Mouse (Mus musculus): ENCODE measurements around the gene Tubb5.
A peak's percentile ranks its signal among the peaks of the same experiment; 100 is the strongest.
"Not testable (repeated sequence)": the region's sequence is repeated elsewhere in the genome, so short reads cannot be mapped to it uniquely, and the experiment has no call there.

Tubb5 gene

GRCm38 (mm10) chr17:35860831-35861197 lies 22.7 kb upstream of the Tubb5 start:
- DNase-seq (ENCODE audit: low spot score), result no peak

GRCm38 (mm10) chr17:35859835-35860234 lies 21.7 kb upstream of the Tubb5 start:
- DNase-seq (ENCODE audit: low spot score), result no peak

- no peak for DNase-seq (ENCODE audit: low spot score)
Observed at GRCm38 (mm10) chr17:35859371-35859770, 21.3 kb upstream of the Tubb5 start.

GRCm38 (mm10) chr17:35850974-35851373 lies 12.9 kb upstream of the Tubb5 start:
- DNase-seq (ENCODE audit: low spot score), result no peak

GRCm38 (mm10) chr17:35848112-35848511 lies 10.0 kb upstream of the Tubb5 start:
- DNase-seq (ENCODE audit: low spot score), result no peak

- no peak for DNase-seq (ENCODE audit: low spot score)
Observed at GRCm38 (mm10) chr17:35843514-35843913, 5.4 kb upstream of the Tubb5 start.

GRCm38 (mm10) chr17:35842006-35842405 lies 3.9 kb upstream of the Tubb5 start:
- no peak for DNase-seq (ENCODE audit: low spot score)

GRCm38 (mm10) chr17:35841076-35841950 lies 3.2 kb upstream of the Tubb5 start, which contains the start of gene Mdc1:
Gene Mdc1 (plus strand): TSS chr17:35841515.
- peak; percentile 100 for DNase-seq (ENCODE audit: low spot score)

GRCm38 (mm10) chr17:35840561-35840960 lies 2.5 kb upstream of the Tubb5 start:
- DNase-seq (ENCODE audit: low spot score), result no peak

GRCm38 (mm10) chr17:35839002-35839401 lies 896 bp upstream of the Tubb5 start:
- DNase-seq (ENCODE audit: low spot score), result not testable (repeated sequence)

GRCm38 (mm10) chr17:35838570-35838969 lies 464 bp upstream of the Tubb5 start:
- DNase-seq (ENCODE audit: low spot score), result no peak

GRCm38 (mm10) chr17:35837487-35837886 lies 619 bp downstream of the Tubb5 start:
- no peak for DNase-seq (ENCODE audit: low spot score)

- DNase-seq (ENCODE audit: low spot score), result peak; percentile 83
Observed at GRCm38 (mm10) chr17:35836991-35837422, 1.1 kb downstream of the Tubb5 start.

- DNase-seq (ENCODE audit: low spot score), result peak; percentile 93
Observed at GRCm38 (mm10) chr17:35836178-35836965, 1.7 kb downstream of the Tubb5 start.

- no peak for DNase-seq (ENCODE audit: low spot score)
Observed at GRCm38 (mm10) chr17:35835424-35836140, 2.5 kb downstream of the Tubb5 start.

GRCm38 (mm10) chr17:35834696-35835422 lies 3.2 kb downstream of the Tubb5 start:
- no peak for DNase-seq (ENCODE audit: low spot score)

GRCm38 (mm10) chr17:35833894-35834293 lies 4.2 kb downstream of the Tubb5 start:
- no peak for DNase-seq (ENCODE audit: low spot score)

- DNase-seq (ENCODE audit: low spot score), result no peak
Observed at GRCm38 (mm10) chr17:35833239-35833751, 4.8 kb downstream of the Tubb5 start.

- no peak for DNase-seq (ENCODE audit: low spot score)
Observed at GRCm38 (mm10) chr17:35832400-35833238, 5.5 kb downstream of the Tubb5 start.

GRCm38 (mm10) chr17:35829737-35830136 lies 8.4 kb downstream of the Tubb5 start:
- DNase-seq (ENCODE audit: low spot score), result peak; percentile 79
